Mouse (Mus musculus): ENCODE measurements at regions not wholly inside any gene's neighbourhood (a gene's known extent, or its start where the extent isn't known, plus 50 kb on each side); places are given as distances from the start of the nearest gene placed in this dataset.

DNA sequence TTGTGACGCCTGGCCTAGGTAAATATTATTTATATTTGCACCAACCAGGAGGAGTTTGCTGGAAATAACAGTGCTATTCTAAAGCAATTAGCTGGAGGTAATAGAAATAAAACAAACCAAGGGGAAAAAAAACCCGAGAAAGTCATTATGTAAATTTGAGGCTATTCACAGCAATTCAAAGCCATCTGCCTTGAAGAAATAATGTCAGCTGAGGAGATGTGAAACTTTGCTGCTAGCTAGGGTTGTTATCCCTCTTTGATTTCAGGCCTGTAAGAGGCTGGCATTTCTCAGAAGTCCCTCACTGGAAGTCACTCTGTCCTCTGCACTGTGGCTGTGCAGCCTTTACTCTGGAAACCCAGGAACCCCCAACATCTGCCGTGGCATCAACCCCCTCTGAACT is 67.5 kb upstream of the Map1b start:
- DNase-seq (ENCODE audit: low spot score in 2 of 2), result no peak

DNA sequence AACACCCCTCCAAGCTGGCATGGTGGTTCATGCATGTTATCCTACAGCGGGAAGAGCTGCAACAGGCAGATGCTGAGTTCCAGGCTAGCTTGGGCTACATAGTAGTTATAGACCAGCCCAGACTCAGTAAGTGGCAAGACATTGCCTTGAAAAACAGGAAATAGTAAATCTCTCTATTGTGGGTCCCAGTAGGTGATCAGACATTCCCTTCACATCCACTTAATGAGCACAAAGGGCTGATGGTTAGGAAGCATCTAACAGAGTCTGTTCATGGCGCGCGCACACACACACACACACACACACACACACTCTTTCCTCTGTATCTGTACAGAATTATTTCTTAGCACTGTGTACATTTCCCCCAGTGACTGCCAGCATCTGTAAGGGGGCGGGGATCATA is 64.0 kb upstream of the Map1b start:
- DNase-seq (ENCODE audit: low spot score in 2 of 2), result no peak

- DNase-seq (ENCODE audit: low spot score in 2 of 2), result peak; percentile 28 to 32
Measured at GRCm38 (mm10) chr13:99579596-99580175, 63.3 kb upstream of the Map1b start.

- no peak for DNase-seq (ENCODE audit: low spot score in 2 of 2)
Measured at GRCm38 (mm10) chr13:99577686-99578085, 61.3 kb upstream of the Map1b start.

DNA sequence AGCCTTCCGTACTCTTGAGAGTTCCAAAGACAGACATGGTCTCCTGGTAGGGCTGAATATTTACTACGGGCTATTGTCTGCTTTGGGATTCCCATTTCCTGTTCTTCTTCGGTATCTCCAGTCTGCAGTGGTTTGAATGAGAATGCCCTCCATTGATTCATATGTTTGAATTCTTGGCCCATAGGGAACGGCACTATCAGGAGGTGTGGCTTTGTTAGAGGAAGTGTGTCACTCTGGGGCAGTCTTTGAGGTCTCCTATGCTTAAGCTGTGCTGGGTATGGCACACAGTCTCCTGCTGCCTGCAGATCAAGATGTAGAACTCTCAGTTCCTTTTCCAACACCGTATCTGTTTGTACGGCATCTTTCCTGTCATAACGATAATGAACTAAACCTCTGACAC is 56.7 kb upstream of the Map1b start:
- no peak for DNase-seq (ENCODE audit: low spot score in 2 of 2)

DNA sequence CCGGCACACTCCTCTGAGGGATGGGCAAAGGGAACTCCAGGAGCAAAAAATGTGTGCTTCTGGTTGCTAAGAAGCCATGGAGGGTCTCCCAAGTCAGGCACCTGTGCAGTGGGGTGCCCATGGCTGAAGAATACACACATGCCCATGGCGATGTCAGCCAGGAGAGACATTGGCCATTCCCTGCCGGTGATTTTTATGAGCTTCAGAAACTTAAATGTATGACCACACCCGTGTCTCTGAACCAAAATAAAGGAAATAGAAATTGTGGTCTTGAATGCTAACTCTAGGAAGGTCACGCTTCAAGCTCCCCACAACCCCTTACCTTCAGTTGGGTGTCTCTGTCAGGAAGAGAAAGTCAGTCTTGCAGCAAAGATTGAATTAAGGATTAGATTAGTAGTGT is 56.0 kb upstream of the Map1b start:
- no peak for DNase-seq (ENCODE audit: low spot score in 2 of 2)
